Mouse (Mus musculus) pancreas, adult 10 weeks (tissue): ENCODE measurements around the gene Fat3. TPM values are rescaled to one million over a fixed set of nuclear protein-coding genes. Genes with fewer than 3 reads are reported as not detected.

Source experiments
- polyA plus RNA-seq: library from polyadenylated mRNA; stranded (reverse); fragments of 350-450 nt; fragmentation: Illumina TruSeq; extraction: RNeasy Lipid Tissue Mini Kit (QIAGEN cat#74804); gene quantifications from one replicate; pipeline ENCODE4 v1.2.3, GENCODE M21; 2015; ENCODE audit warnings: low read depth, low replicate concordance; ENCODE audit not compliant: insufficient read depth

Gene Fat3
- 1.8 TPM for polyA plus RNA-seq

DNA sequence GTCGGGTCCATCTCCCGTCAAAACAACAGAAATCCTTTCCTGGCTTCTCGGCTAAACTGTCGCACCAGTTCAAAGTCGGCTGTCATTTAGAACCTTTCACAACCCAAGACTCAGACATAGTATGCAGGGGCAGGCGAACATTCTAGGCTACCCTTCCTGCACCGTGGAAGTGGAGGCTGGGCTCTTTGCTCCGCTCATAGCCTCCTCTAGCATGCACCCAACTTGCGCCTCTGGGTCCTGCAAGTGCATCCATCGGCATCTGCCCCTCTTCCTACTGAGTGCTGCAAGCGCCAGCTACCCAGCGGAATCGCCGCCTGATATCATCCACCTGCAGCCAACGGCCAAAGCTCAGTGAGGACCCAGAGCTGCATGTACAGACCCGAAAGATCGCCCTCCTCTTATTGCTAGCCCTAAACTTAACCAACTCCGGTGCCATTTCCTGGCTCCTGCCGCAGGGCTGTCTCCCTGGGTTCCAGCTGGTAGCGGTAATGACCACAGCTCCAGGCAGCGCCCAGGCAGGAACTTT is at the start of gene Fat3:
Gene Fat3 (minus strand): TSS at position 100 of the 526 bp plus-strand sequence.

DNA sequence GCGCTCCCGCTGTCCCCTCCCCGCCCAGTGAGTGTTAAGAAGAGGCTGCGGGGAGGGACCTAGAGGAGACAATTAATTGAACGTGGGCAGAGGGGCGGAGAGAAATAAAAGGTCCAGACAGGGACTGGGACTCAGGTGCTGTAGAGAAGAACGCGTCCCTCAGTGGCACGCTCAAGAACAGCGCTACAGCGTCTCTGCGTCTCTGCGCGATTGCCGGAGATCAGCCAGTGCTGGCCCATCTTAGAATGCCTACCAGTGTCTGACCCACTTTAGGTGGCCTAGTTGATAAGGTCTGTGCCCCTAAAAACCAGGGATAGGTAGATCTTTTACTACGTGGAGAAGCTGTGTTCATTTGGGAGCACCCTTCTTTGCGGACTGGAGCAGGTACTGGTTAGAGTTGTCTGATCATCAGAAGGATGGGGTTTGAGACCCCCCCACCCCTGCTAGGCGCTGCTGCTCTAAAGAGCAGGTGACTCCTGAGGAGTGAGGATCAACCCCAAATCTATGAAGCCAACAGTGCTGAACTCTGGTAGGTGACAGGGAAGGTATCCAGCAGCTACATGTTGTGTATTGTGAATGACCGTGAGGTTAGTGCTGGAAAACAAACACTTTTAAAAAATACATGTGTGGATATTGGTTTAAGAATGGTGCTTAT is 626.5 kb downstream of the Fat3 start, which contains the start of gene Mtnr1b:
Gene Mtnr1b (minus strand): TSS at position 51 of the 655 bp plus-strand sequence.

